Mouse (Mus musculus) heart, adult 2 months (tissue): ENCODE results near the gene Crot. TPM values are rescaled to one million over a fixed set of nuclear protein-coding genes. Genes with fewer than 3 reads are reported as not detected.
"Not testable (repeated sequence)": the region's sequence is repeated elsewhere in the genome, so short reads cannot be mapped to it uniquely, and the experiment has no call there.

ENCODE experiments used
- DNase-seq, 2 experiments: peaks; one replicate each; pipeline ENCODE4 v3.0.0; 2021
- H3K27ac ChIP-seq: fragments of 200-600 bp; 2 replicates; pipeline ENCODE4 v1.8.1; 2022
- H3K27me3 ChIP-seq: fragments of 200-500 bp; 2 replicates; pipeline ENCODE4 v1.6.1; 2012; ENCODE audit warnings: mild to moderate bottlenecking, low read length, inconsistent platforms, mixed read lengths; ENCODE audit not compliant: control insufficient read depth, insufficient read depth
- H3K36me3 ChIP-seq: fragments of 200-500 bp; 2 replicates; pipeline ENCODE4 v1.6.1; 2012; ENCODE audit warnings: low read length, inconsistent platforms; ENCODE audit not compliant: control insufficient read depth, insufficient read depth
- H3K4me1 ChIP-seq: fragments of 200-500 bp; 2 replicates; pipeline ENCODE4 v1.6.1; 2011; ENCODE audit warnings: low read length; ENCODE audit not compliant: control insufficient read depth, insufficient read depth
- H3K4me3 ChIP-seq: fragments of 200-600 bp; 2 replicates; pipeline ENCODE4 v1.8.1; 2022
- H3K79me2 ChIP-seq: fragments of 200-500 bp; replicated peaks from 2 replicates; pipeline ENCODE4 v1.6.1; 2012; ENCODE audit warnings: mild to moderate bottlenecking, inconsistent platforms, low read length, moderate library complexity, mixed read lengths; ENCODE audit not compliant: control insufficient read depth, insufficient read depth
- H3K9ac ChIP-seq: fragments of 200-500 bp; 2 replicates; pipeline ENCODE4 v1.6.1; 2012; ENCODE audit warnings: low read depth, mild to moderate bottlenecking, control low read depth, inconsistent platforms, low read length, mixed read lengths
- CTCF ChIP-seq: fragments of 200-600 bp; IDR thresholded peaks from 2 replicates; pipeline ENCODE4 v1.8.1; 2022; ENCODE audit warnings: antibody characterized with exemption, mild to moderate bottlenecking, moderate library complexity
- EP300 ChIP-seq: fragments of 200-500 bp; IDR thresholded peaks from 2 replicates; pipeline ENCODE4 v1.6.1; 2011; ENCODE audit warnings: low read depth, low read length, control low read depth; ENCODE audit not compliant: insufficient read depth
- POLR2A ChIP-seq: fragments of 200-500 bp; IDR thresholded peaks from 2 replicates; pipeline ENCODE4 v1.6.1; 2011; ENCODE audit warnings: mild to moderate bottlenecking, low read depth, low read length, control low read depth; ENCODE audit not compliant: insufficient read depth
- WGBS: fragments of 180-500 bp; shearing (Covaris S2); methylation state at CpG from one replicate; pipeline ENCODE4 v1.1.7; 2018; 5-methylcytosine and 5-hydroxymethylcytosine counted together
- intact Hi-C: fragments of 180-260 bp; cut with DNase I; formaldehyde crosslinking; loops from one replicate; pipeline ENCODE4 v1.15.1; 2025
- polyA plus RNA-seq: library from polyadenylated mRNA; depleted of rRNA; stranded (reverse); fragments of >200 nt; gene quantifications from 2 replicates; pipeline ENCODE4 v1.2.3, GENCODE M21; 2012
- total RNA-seq, 2 experiments: library from RNA; stranded (reverse); gene quantifications; 2 replicates each; pipeline ENCODE4 v1.2.3; 2021

The Crot gene
- total and polyA plus RNA-seq, 3 experiments, result 8.6 to 21.6 (median 18.8) TPM

GRCm38 (mm10) chr5:9032101-9032590 lies 35.0 kb upstream of the Crot start:
- intact Hi-C loops, result no loop called here
- DNase-seq, result no peak
- H3K36me3 ChIP-seq, result no peaks in the 10 kb centered on the region
- 65% methylated on average over 8 of the region's 8 CpGs for WGBS
- TF ChIP-seq POLR2A, result no peak
- H3K27me3 ChIP-seq, result no peaks in the 10 kb centered on the region
- H3K4me1 ChIP-seq, result peaks cover 2% of the 10 kb centered on the region
- H3K27ac ChIP-seq, result no peak overlapping the region
- no peak overlapping the region for H3K4me3 ChIP-seq
- no peaks in the 10 kb centered on the region for H3K79me2 ChIP-seq
- no peak overlapping the region for H3K9ac ChIP-seq

GRCm38 (mm10) chr5:9028266-9028841 lies 31.2 kb upstream of the Crot start:
- Histone ChIP-seq H3K27ac (no peak overlapping the region), H3K79me2 (no peaks in the 10 kb centered on the region), H3K9ac (no peak overlapping the region), H3K4me3 (no peak overlapping the region), H3K4me1 (peaks cover 2% of the 10 kb centered on the region), H3K36me3 (no peaks in the 10 kb centered on the region), H3K27me3 (no peaks in the 10 kb centered on the region)
- DNase-seq, result no peak
- WGBS, result 41% methylated on average over 1 of the region's 1 CpGs
- TF ChIP-seq CTCF (no peak), EP300 (no peak), POLR2A (no peak)
- intact Hi-C loops, result no loop called here

- Histone ChIP-seq H3K36me3 (peaks cover 3% of the 10 kb centered on the region; the same call in 1 of the 2 replicates), H3K79me2 (no peaks in the 10 kb centered on the region), H3K27me3 (no peaks in the 10 kb centered on the region), H3K27ac (no peak overlapping the region; the same call in 1 of the 2 replicates), H3K9ac (no peak overlapping the region), H3K4me3 (no peak overlapping the region), H3K4me1 (no peaks in the 10 kb centered on the region)
- DNase-seq, result no peak
- WGBS, result 27% methylated on average over 3 of the region's 3 CpGs
- intact Hi-C loops, result no loop called here
- TF ChIP-seq POLR2A (no peak), CTCF (0 out of 2 replicates have a peak, but pooled peaks have one; percentile 6), EP300 (no peak)
Measured at GRCm38 (mm10) chr5:9015352-9015751, 18.2 kb upstream of the Crot start.

GRCm38 (mm10) chr5:9014774-9015173 lies 17.6 kb upstream of the Crot start:
- Histone ChIP-seq H3K4me1 (no peaks in the 10 kb centered on the region), H3K27me3 (no peaks in the 10 kb centered on the region), H3K4me3 (no peak overlapping the region), H3K9ac (no peak overlapping the region), H3K36me3 (peaks cover 3% of the 10 kb centered on the region; the same call in 1 of the 2 replicates), H3K27ac (no peak overlapping the region), H3K79me2 (no peaks in the 10 kb centered on the region)
- 68% methylated on average over 3 of the region's 3 CpGs for WGBS
- intact Hi-C loops, result no loop called here
- TF ChIP-seq POLR2A, result no peak
- no peak for TF ChIP-seq EP300
- no peak for TF ChIP-seq CTCF
- no peak for DNase-seq

GRCm38 (mm10) chr5:9011374-9011773 lies 14.2 kb upstream of the Crot start:
- Histone ChIP-seq H3K4me1 (no peaks in the 10 kb centered on the region), H3K9ac (no peak overlapping the region), H3K4me3 (no peak overlapping the region), H3K27ac (no peak overlapping the region), H3K79me2 (no peaks in the 10 kb centered on the region), H3K27me3 (no peaks in the 10 kb centered on the region), H3K36me3 (peaks cover 3% of the 10 kb centered on the region; the same call in 1 of the 2 replicates)
- TF ChIP-seq EP300 (no peak), CTCF (no peak)
- intact Hi-C loops, result no loop called here
- 50% methylated on average over 8 of the region's 8 CpGs for WGBS
- DNase-seq, result no peak

GRCm38 (mm10) chr5:9010166-9010565 lies 13.0 kb upstream of the Crot start:
- no peak for DNase-seq
- 98% methylated on average over 1 of the region's 1 CpGs for WGBS
- no peaks in the 10 kb centered on the region for H3K4me1 ChIP-seq
- no peaks in the 10 kb centered on the region for H3K79me2 ChIP-seq
- no peaks in the 10 kb centered on the region for H3K27me3 ChIP-seq
- H3K36me3 ChIP-seq, result no peaks in the 10 kb centered on the region
- TF ChIP-seq EP300, result no peak
- TF ChIP-seq CTCF, result no peak
- TF ChIP-seq POLR2A, result no peak
- no peak overlapping the region for H3K9ac ChIP-seq
- intact Hi-C loops, result no loop called here
- H3K27ac ChIP-seq, result no peak overlapping the region
- H3K4me3 ChIP-seq, result no peak overlapping the region

GRCm38 (mm10) chr5:9006585-9006984 lies 9.5 kb upstream of the Crot start:
- 61% methylated on average over 3 of the region's 3 CpGs for WGBS
- H3K9ac ChIP-seq, intact Hi-C loops, H3K4me1 ChIP-seq, H3K27me3 ChIP-seq, H3K36me3 ChIP-seq, H3K4me3 ChIP-seq, H3K27ac ChIP-seq, DNase-seq, H3K79me2 ChIP-seq: not testable (repeated sequence)

- H3K4me1 ChIP-seq, H3K4me3 ChIP-seq, H3K27me3 ChIP-seq, H3K36me3 ChIP-seq, H3K9ac ChIP-seq, DNase-seq, H3K79me2 ChIP-seq, intact Hi-C loops, H3K27ac ChIP-seq: not testable (repeated sequence)
- WGBS, result 63% methylated on average over 7 of the region's 7 CpGs
Measured at GRCm38 (mm10) chr5:9000006-9000405, 2.9 kb upstream of the Crot start.
